Mouse (Mus musculus) liver, adult (tissue): ENCODE data around the gene Auts2.

Source experiments
- GATA4 ChIP-seq: IDR thresholded peaks from 2 replicates; pipeline ENCODE4 v1.6.1; 2014; ENCODE audit warnings: mild to moderate bottlenecking, low read length; ENCODE audit not compliant: insufficient replicate concordance

The Auts2 gene

DNA sequence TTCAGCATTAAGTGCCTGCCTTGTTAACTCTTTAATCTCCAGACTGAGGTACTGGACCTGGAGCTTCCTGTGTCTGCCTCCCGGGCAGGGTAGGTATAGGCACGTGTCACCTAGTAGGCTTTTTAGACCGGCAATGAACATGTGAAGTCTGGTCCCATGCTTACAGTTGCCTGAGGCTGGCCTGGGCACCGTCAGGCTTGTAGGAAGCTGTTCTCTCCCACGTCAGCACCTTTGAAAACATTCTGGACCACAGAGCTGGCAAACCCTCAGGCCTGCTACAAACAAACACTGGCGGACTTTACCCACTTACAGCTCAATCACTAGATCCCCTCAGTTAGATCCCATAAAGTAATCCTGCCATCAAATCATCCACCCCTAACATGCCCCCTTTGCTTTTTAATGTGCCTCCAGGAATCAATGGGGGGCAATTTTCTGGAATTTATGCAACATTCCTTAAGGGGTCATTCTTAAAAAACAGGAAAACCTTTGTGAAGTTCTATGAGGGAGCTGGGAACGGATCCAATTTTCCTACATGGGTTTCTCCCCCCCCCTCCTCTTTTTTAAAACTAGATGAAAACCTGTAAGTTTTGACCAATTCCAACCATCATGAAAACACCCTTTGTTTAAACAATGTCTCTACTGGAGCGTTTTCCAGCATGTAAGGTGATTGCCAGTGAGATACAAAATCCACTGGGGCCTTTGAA lies 692.4 kb downstream of the Auts2 start:
- TF ChIP-seq GATA4, result no peak

GRCm38 (mm10) chr5:131849644-131850043 lies 693.5 kb downstream of the Auts2 start:
- TF ChIP-seq GATA4, result no peak

DNA sequence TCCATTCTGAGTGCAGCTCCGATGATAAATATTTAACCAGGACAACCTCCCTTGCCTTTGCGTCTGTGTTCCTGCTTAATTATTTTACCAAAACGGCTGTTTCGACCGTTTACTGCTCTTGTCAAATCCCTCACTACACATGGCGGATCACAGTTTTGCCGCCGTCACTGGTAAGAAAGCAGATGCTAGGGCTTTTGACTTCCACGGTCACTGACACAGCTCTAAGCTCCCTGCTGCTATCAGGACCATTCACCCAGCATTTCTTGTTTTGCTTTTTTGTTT lies 698.7 kb downstream of the Auts2 start:
- TF ChIP-seq GATA4, result no peak

DNA sequence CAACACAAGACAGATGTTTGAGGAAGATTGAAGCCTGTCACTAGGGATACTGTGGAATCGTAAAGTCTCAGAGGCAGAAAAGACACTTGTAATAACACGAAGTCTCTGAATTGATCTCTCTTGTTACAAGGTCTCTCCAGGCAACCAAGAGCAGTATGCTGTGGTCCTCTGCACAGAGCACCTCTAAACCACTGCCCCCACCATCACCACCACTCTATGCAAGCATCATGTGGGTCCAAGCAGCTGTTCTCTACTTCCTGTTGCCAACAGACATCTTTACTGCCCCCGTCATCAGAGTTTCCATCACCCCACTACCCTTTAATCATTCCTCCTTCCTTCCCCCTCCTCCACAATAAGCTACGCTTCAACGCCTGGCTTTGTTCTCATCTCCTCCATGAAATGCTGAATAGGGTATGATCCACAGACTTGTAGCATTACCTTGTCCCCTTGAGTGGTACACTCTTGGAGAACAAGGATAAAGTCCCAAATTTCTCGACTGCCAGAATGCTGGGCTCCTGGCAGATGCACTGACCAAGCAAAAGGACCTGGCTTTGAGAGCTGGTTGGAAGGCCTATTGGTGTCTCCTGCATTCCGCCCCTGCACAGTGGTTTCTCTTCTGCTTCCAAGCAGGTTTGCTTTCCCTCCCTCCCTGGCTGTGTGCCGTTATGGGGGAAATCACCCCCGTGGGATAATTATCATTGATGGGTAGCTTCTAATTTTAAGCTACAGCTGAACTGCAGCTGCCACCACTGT lies 699.2 kb downstream of the Auts2 start:
- no peak for TF ChIP-seq GATA4

GRCm38 (mm10) chr5:131839657-131840315 lies 703.4 kb downstream of the Auts2 start:
- no peak for TF ChIP-seq GATA4

GRCm38 (mm10) chr5:131839023-131839422 lies 704.1 kb downstream of the Auts2 start:
- TF ChIP-seq GATA4, result no peak

- TF ChIP-seq GATA4, result no peak
These were observed 705.1 kb downstream of the Auts2 start for GRCm38 (mm10) chr5:131838064-131838463.

GRCm38 (mm10) chr5:131836014-131836735 lies 707.0 kb downstream of the Auts2 start:
- no peak for TF ChIP-seq GATA4

DNA sequence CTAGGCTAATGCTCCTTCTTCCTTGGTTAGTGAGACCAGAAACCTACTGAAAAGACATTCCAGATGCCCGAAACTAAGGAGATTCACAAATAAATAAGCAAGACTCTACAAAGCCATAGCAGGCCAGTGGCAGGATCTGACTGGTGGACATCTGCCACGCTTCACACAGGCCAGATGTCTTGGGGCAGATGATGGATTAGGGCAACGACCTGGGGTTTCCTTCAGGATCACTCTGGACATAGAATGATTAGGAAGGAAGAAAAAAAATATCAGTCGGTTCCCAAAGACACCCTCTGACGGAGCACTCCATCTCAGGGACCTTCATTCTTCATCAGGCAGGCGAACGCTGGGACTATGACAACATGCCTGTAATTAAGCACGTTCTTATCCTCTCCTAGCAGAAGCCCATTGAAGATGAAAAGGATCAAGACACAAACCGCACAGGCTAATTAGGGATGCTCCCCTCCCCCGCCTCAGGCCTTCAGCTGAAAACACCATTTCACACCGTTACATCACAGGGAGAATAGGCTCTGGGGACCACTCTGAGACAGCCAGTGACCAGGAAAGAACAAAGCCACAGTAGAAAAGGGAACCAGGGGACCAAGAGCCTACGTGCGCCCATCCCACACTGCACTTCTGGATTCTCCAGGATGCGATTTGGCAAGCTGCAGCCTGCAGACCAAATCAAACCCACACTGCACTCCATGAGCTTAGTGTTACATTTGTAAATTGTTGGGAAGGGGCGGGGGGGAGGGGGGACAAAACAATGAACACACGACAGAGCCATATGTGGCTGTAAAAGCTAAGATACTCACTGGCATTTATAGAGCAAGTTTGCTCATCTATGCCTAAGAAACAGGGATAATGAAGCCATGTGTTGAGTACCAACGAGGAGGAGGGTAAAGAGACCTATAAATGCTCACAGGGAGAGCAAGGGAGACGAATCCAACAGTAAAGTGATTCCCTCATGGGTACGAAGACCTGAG lies 710.0 kb downstream of the Auts2 start:
- no peak for TF ChIP-seq GATA4

DNA sequence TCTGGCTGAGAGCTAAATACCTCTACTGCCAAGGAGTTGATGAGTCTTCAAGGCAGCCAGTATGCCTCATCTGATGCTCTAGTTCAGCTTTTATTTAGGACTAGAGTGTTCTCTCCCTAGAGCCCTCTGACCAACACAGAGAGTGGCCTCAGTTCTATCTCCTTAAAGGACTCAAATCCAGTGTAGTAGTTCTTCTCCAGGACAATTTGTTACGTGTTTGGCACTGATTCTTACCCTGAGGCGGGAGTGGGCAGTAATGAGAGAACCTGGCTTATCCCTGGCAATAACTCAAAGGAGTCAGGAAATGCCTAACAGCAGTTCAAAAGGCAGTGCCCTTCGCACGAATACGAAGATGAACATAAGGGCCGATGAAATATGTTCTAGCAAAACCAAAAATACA lies 713.0 kb downstream of the Auts2 start:
- no peak for TF ChIP-seq GATA4

GRCm38 (mm10) chr5:131829248-131829647 lies 713.9 kb downstream of the Auts2 start:
- TF ChIP-seq GATA4, result no peak

DNA sequence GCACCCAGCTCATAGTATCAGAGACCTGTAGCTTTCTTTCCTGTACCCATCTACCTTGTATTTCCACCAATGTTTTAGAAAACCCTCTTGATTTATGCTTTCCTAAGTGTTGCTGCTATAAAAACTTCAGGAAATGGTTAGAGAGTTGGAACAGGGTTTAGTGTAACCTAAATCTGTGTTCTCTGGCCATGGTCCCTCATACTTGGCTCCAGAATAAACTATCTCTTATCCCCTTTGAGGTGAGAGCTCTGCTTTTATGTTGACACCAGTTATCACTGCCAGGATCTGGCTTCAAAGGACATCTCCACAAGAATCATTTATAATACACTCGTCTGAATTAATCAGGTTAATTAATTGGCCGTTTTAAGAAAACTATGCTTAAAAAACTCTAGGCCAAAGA lies 714.5 kb downstream of the Auts2 start:
- TF ChIP-seq GATA4, result no peak

DNA sequence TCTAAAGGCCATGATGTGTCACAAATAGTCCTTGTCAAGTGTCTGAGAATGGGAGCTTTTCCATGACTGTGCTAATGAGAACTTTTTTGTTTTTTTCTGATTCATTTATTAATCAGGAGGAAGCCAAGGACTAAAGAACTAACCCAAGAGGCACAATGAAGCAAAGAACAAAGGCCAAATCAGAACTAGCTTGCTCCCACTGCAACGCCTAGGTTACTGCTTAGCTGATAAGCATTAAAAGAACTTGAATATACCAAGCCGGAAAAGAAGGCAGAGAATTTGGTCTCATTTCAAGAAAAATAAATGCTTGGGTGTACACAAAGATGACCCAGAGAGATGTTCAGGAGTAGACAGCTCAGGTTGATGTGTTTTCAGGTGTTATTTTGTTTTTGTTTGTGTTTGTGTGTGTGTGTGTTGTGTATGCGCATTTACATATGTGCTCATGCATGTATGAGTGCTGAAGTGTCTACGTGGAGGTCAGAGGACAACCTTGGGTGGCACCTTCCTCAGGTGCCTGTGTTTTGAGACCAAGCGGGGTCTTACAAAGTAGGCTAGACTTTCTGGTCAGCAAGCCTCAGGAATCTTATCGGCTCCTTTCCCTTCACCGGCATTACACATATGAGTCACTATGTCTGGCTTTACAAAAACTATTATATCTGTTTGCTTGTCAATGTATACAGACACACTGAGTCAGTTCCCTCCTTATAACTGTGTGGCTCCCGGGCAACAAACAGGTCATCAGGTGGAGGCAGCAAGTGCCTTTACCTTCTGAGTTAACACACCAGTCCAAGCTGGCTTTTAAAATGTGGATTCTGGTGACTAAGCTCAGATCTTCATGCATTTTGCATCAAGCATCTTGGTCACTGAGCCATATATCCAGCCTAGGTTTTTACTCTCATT lies 716.5 kb downstream of the Auts2 start:
- TF ChIP-seq GATA4, result no peak
